Mouse (Mus musculus): ENCODE data around the gene Nup37.

Gene Nup37

GRCm38 (mm10) chr10:88227962-88228361 lies 81.2 kb downstream of the Nup37 start:
- no peak for DNase-seq (ENCODE audit: low read depth, low spot score)
